Mouse (Mus musculus) forebrain, embryonic 15.5 days (tissue): ENCODE results near the gene Ssc4d. TPM values are rescaled to one million over a fixed set of nuclear protein-coding genes. Genes with fewer than 3 reads are reported as not detected.

ENCODE experiments used
- ATAC-seq: fragments of 200-750 bp; cut with Nextera tagmentation; replicated peaks from 2 replicates; pipeline ENCODE4 v1.8.0; 2017; ENCODE audit warnings: mild to moderate bottlenecking, moderate TSS enrichment, moderate library complexity
- H3K27ac ChIP-seq: fragments of 300-500 bp; sonication (generic); replicated peaks from 2 replicates; pipeline ENCODE4 v1.5.1; 2015; ENCODE audit warnings: mild to moderate bottlenecking, inconsistent platforms
- H3K27me3 ChIP-seq: fragments of 300-500 bp; sonication (generic); 2 replicates; pipeline ENCODE4 v1.6.1; 2015; ENCODE audit warnings: inconsistent platforms
- H3K36me3 ChIP-seq: fragments of 300-500 bp; sonication (generic); 2 replicates; pipeline ENCODE4 v1.6.1; 2015; ENCODE audit warnings: mild to moderate bottlenecking, inconsistent platforms
- H3K4me1 ChIP-seq: fragments of 300-500 bp; sonication (generic); 2 replicates; pipeline ENCODE4 v1.6.1; 2015; ENCODE audit warnings: inconsistent platforms
- H3K4me2 ChIP-seq: fragments of 300-500 bp; sonication (generic); replicated peaks from 2 replicates; pipeline ENCODE4 v1.6.1; 2015; ENCODE audit warnings: mild to moderate bottlenecking, inconsistent platforms
- H3K4me3 ChIP-seq: fragments of 300-500 bp; sonication (generic); 2 replicates; pipeline ENCODE4 v1.5.1; 2015; ENCODE audit warnings: mild to moderate bottlenecking, inconsistent platforms
- H3K9ac ChIP-seq: fragments of 300-500 bp; sonication (generic); replicated peaks from 2 replicates; pipeline ENCODE4 v1.6.1; 2015; ENCODE audit warnings: mild to moderate bottlenecking, inconsistent platforms
- H3K9me3 ChIP-seq: fragments of 300-500 bp; sonication (generic); 2 replicates; pipeline ENCODE4 v1.6.1; 2016; ENCODE audit warnings: inconsistent platforms
- WGBS: fragments of 180-500 bp; shearing (Covaris S2); methylation state at CpG from one replicate; pipeline ENCODE4 v1.1.7; 2015; ENCODE audit warnings: mixed read lengths; 5-methylcytosine and 5-hydroxymethylcytosine counted together
- polyA plus RNA-seq: library from polyadenylated mRNA; unstranded; fragments of >200 nt; fragmentation: Nextera tagmentation; extraction: Ambion mirVana; gene quantifications from 2 replicates; pipeline ENCODE4 v1.2.1, GENCODE M21; 2015

Gene Ssc4d
- polyA plus RNA-seq, 1 experiment from 2014 or later = 0.87 TPM

GRCm38 (mm10) chr5:135971876-135972275 lies 2.5 kb downstream of the Ssc4d start:
- H3K4me3 ChIP-seq = no peak overlapping the region
- no peaks in the 10 kb centered on the region for H3K36me3 ChIP-seq
- H3K27me3 ChIP-seq = no peaks in the 10 kb centered on the region
- ATAC-seq = no peak
- WGBS = 90% methylated on average over 7 of the region's 7 CpGs
- no peak overlapping the region for H3K4me2 ChIP-seq
- no peak overlapping the region for H3K9ac ChIP-seq
- no peaks in the 10 kb centered on the region for H3K9me3 ChIP-seq
- no peak overlapping the region for H3K27ac ChIP-seq
- H3K4me1 ChIP-seq = no peaks in the 10 kb centered on the region

- Histone ChIP-seq H3K4me2 (no peak overlapping the region), H3K27ac (no peak overlapping the region), H3K9me3 (no peaks in the 10 kb centered on the region), H3K27me3 (0 out of 2 replicates have a peak, but pooled peaks cover 4% of the 10 kb centered on the region), H3K36me3 (no peaks in the 10 kb centered on the region), H3K4me3 (no peak overlapping the region), H3K9ac (no peak overlapping the region), H3K4me1 (peaks cover 4% of the 10 kb centered on the region)
- WGBS = 84% methylated on average over 6 of the region's 6 CpGs
- ATAC-seq = no peak
These were observed 4.1 kb downstream of the Ssc4d start for GRCm38 (mm10) chr5:135970247-135970646.

DNA sequence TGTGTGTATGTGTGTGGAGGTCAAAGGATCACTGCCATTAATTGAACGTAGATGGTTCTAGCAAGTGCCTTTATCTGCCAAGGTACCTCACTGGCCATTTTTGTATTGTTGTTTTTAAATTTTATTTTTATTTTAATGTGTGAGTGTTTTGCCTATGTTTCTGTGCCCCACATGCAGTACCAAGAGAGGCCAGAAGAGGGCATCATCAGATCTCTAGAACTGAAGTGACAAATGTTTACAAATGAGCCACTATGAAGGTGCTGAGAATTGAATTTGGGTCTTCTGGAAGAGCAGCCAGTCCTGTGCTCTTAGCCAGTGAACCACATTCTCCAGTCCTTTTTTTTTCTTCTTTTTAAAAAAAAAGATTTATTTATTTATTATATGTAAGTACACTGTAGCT lies 5.5 kb downstream of the Ssc4d start:
- WGBS = 65% methylated on average over 1 of the region's 1 CpGs
- Histone ChIP-seq H3K4me1 (peaks cover 5% of the 10 kb centered on the region), H3K27ac (no peak overlapping the region), H3K9ac (no peak overlapping the region), H3K4me2 (no peak overlapping the region), H3K9me3 (no peaks in the 10 kb centered on the region), H3K27me3 (0 out of 2 replicates have a peak, but pooled peaks cover 4% of the 10 kb centered on the region), H3K36me3 (no peaks in the 10 kb centered on the region), H3K4me3 (no peak overlapping the region)
- ATAC-seq = no peak

GRCm38 (mm10) chr5:135966866-135967265 lies 7.5 kb downstream of the Ssc4d start:
- H3K4me2 ChIP-seq = no peak overlapping the region
- no peak overlapping the region for H3K4me3 ChIP-seq
- H3K4me1 ChIP-seq = peaks cover 14% of the 10 kb centered on the region
- H3K36me3 ChIP-seq = no peaks in the 10 kb centered on the region
- ATAC-seq = no peak
- WGBS = 71% methylated on average over 9 of the region's 9 CpGs
- no peak overlapping the region for H3K9ac ChIP-seq
- H3K9me3 ChIP-seq = no peaks in the 10 kb centered on the region
- no peak overlapping the region for H3K27ac ChIP-seq
- H3K27me3 ChIP-seq = 0 out of 2 replicates have a peak, but pooled peaks cover 4% of the 10 kb centered on the region

- no peak for ATAC-seq
- Histone ChIP-seq H3K4me1 (peaks cover 17% of the 10 kb centered on the region), H3K4me3 (peak overlapping the region; percentile 19), H3K36me3 (no peaks in the 10 kb centered on the region), H3K9ac (no peak overlapping the region), H3K27ac (no peak overlapping the region), H3K27me3 (0 out of 2 replicates have a peak, but pooled peaks cover 4% of the 10 kb centered on the region), H3K9me3 (no peaks in the 10 kb centered on the region), H3K4me2 (peak overlapping the region; percentile 36)
- 10% methylated on average over 24 of the region's 24 CpGs for WGBS
These were observed 8.8 kb downstream of the Ssc4d start for GRCm38 (mm10) chr5:135965501-135965930.

GRCm38 (mm10) chr5:135963280-135963627 lies 11.1 kb downstream of the Ssc4d start:
- WGBS = 8% methylated on average over 6 of the region's 6 CpGs

DNA sequence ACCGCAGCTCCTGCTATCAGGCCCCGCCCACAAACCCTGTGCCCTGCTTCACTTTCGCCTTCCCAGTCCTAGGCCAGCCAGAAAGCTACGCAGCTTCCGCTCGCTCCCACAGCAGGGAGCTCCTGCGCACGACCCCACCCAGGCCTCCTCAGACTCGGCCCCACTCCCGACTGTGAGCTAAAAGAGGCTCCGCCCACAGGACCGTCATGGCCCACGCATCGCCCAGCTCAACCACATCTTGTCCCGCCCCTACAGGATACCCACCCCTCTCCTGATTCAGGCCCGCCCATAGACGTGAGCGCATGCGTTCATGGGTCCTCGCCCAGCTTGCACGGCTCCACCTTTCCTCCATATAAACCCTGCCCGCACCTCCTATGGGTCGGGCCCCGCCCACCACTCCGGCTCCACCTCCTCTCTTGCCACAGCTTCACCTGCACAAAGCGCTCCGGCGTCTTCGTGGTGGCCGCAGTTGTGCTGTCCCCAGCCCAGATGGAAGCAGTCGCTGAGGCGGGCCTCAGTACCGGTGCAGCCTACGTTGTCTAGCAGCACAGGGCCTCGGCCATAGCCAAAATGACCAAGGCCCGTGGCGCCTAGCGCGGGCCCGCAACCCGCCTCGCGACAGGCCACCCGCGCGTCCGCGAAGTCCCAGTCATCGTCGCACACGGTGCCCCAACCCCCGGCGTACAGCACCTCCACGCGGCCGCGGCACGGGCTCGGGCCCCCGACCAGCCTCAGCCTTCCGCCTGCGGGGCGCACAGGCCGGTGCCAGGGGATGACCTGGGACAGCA lies 11.6 kb downstream of the Ssc4d start:
- Histone ChIP-seq H3K27ac (peak overlapping the region; percentile 97), H3K9me3 (no peaks in the 10 kb centered on the region), H3K36me3 (no peaks in the 10 kb centered on the region), H3K4me1 (peaks cover 17% of the 10 kb centered on the region), H3K4me2 (peak overlapping the region; percentile 99), H3K4me3 (peak overlapping the region; percentile 64), H3K27me3 (0 out of 2 replicates have a peak, but pooled peaks cover 4% of the 10 kb centered on the region), H3K9ac (peak overlapping the region; percentile 87)
- under 1% methylated on average over 64 of the region's 64 CpGs for WGBS
- ATAC-seq = peak; percentile 97

More at GRCm38 (mm10) chr5:135963280-135963627, 11.1 kb downstream of the Ssc4d start:
- Histone ChIP-seq H3K4me2 (peak overlapping the region; percentile 99), H3K27me3 (0 out of 2 replicates have a peak, but pooled peaks cover 4% of the 10 kb centered on the region), H3K9ac (peak overlapping the region; percentile 87), H3K9me3 (no peaks in the 10 kb centered on the region), H3K36me3 (no peaks in the 10 kb centered on the region), H3K27ac (peak overlapping the region; percentile 97), H3K4me3 (peak overlapping the region; percentile 64), H3K4me1 (peaks cover 17% of the 10 kb centered on the region)
- ATAC-seq = no peak

- no peaks in the 10 kb centered on the region for H3K9me3 ChIP-seq
- peak overlapping the region; percentile 43 for H3K9ac ChIP-seq
- H3K4me1 ChIP-seq = peaks cover 19% of the 10 kb centered on the region
- WGBS = 0% methylated on average over 11 of the region's 11 CpGs
- peak overlapping the region; percentile 97 for H3K27ac ChIP-seq
- peak overlapping the region; percentile 99 for H3K4me2 ChIP-seq
- H3K36me3 ChIP-seq = no peaks in the 10 kb centered on the region
- H3K4me3 ChIP-seq = peak overlapping the region; percentile 64
- no peak for ATAC-seq
- 0 out of 2 replicates have a peak, but pooled peaks cover 4% of the 10 kb centered on the region for H3K27me3 ChIP-seq
These were observed 12.2 kb downstream of the Ssc4d start for GRCm38 (mm10) chr5:135962125-135962491.

DNA sequence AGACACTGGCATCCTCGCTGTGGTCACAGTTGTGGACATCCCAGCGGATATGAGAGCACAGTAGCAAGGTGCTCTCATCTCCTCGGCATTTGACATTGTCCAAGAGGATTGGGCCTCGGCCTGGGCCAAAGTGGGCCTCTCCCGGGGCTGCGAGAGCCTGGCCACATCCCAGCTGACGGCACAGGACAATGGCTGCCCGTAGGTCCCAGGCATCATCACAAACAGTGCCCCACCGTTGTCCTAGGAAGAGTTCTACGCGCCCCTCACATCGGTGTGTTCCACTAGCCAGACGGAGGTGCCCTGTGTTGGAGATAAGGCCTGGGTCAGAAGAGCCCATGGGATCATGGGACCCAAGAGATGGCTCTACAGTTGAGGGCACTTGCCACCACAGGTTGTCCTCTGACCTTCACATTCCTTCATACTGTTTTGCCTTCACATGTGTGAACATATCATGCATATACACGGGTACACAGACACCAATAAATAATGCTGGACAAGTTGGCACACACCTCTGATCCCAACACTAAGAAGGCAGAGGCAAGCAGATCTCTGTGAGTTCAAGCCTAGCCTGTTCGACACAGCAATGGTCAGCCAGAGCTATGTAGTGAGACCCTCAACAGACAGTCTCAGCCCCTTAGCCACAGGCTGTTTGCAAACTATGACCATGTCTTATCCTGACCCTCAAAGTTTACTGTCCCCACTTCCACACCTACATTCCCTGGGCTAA lies 13.3 kb downstream of the Ssc4d start:
- no peaks in the 10 kb centered on the region for H3K9me3 ChIP-seq
- peaks cover 24% of the 10 kb centered on the region for H3K4me1 ChIP-seq
- no peak overlapping the region for H3K4me3 ChIP-seq
- H3K27ac ChIP-seq = peak overlapping the region; percentile 97
- no peaks in the 10 kb centered on the region for H3K36me3 ChIP-seq
- ATAC-seq = no peak
- no peak overlapping the region for H3K9ac ChIP-seq
- 97% methylated on average over 15 of the region's 15 CpGs for WGBS
- H3K27me3 ChIP-seq = 0 out of 2 replicates have a peak, but pooled peaks cover 4% of the 10 kb centered on the region
- H3K4me2 ChIP-seq = no peak overlapping the region

GRCm38 (mm10) chr5:135959911-135960310 lies 14.4 kb downstream of the Ssc4d start:
- WGBS = 91% methylated on average over 7 of the region's 7 CpGs

DNA sequence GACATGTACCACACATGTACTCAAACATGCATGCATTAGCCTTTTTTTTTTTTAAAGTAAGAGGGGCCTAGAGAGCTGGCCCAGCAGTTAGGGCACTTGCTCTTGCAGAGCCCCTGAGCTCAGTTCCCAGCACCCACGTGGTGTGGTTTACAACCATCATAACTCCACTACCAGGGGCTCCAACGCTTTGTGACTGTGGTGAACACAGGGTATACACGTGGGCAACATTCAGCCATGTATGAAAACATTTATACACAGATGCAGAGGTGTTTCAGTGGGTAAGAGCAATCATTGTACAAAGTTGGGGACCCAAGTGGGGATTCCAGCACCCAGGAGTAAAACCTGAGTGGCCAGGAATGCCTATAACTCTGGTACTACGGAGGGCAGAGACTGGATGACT lies 16.0 kb downstream of the Ssc4d start:
- H3K9ac ChIP-seq = no peak overlapping the region
- no peaks in the 10 kb centered on the region for H3K9me3 ChIP-seq
- 88% methylated on average over 4 of the region's 4 CpGs for WGBS
- no peaks in the 10 kb centered on the region for H3K27me3 ChIP-seq
- peaks cover 18% of the 10 kb centered on the region for H3K4me1 ChIP-seq
- no peak overlapping the region for H3K4me2 ChIP-seq
- H3K4me3 ChIP-seq = no peak overlapping the region
- ATAC-seq = no peak
- H3K27ac ChIP-seq = peak overlapping the region; percentile 75
- no peaks in the 10 kb centered on the region for H3K36me3 ChIP-seq

More at GRCm38 (mm10) chr5:135959911-135960310, 14.4 kb downstream of the Ssc4d start:
- H3K27ac ChIP-seq = no peak overlapping the region
- H3K9ac ChIP-seq = no peak overlapping the region
- ATAC-seq = no peak
- peaks cover 19% of the 10 kb centered on the region for H3K4me1 ChIP-seq
- no peaks in the 10 kb centered on the region for H3K36me3 ChIP-seq
- no peak overlapping the region for H3K4me3 ChIP-seq
- no peaks in the 10 kb centered on the region for H3K9me3 ChIP-seq
- no peak overlapping the region for H3K4me2 ChIP-seq
- no peaks in the 10 kb centered on the region for H3K27me3 ChIP-seq
